8 mouse cellular contexts compared by ENCODE assay signal in genomic region chr13:93772279-93772636, GRCm38 (mm10). TPM values are rescaled to one million over a fixed set of nuclear protein-coding genes. Genes with fewer than 3 reads are reported as not detected.
DNase-seq lines count a peak whose midpoint lies in the region; ATAC-seq and TF ChIP-seq lines count a peak whose summit lies in the region.

No protein-coding gene starts in this region.

- no peaks in the 10 kb centered on the region for H3K79me2 ChIP-seq in myocyte (ENCODE audit: control insufficient read depth, insufficient read depth)

- no peaks in the 10 kb centered on the region for H3K36me3 ChIP-seq in embryonic facial prominence, embryonic 14.5 days (ENCODE audit: control insufficient read depth, insufficient read depth, low read length)
- no peaks in the 10 kb centered on the region for H3K36me3 ChIP-seq in myocyte (ENCODE audit: control insufficient read depth, insufficient read depth)

- ATAC-seq in embryonic facial prominence, embryonic 14.5 days (ENCODE audit: low read depth): no peak; the same call in 1 of the 2 replicates
- ATAC-seq in inflammation-experienced regulatory T-cells, adult 6 months: peak; percentile 4

- peak overlapping the region; percentile 77 for H3ac ChIP-seq in myocyte (ENCODE audit: control insufficient read depth, insufficient read length)

- H3K4me3 ChIP-seq in lung, adult 2 months (replicated peaks; ENCODE audit: extremely low read depth, low read depth, low read length): peak overlapping the region; percentile 82
- H3K4me3 ChIP-seq in embryonic facial prominence, embryonic 14.5 days (ENCODE audit: low read depth, low read length): peak overlapping the region; percentile 67
- peak overlapping the region; percentile 40 for H3K4me3 ChIP-seq in myocyte

- H3K27me3 ChIP-seq in embryonic facial prominence, embryonic 14.5 days (replicated peaks; ENCODE audit: control insufficient read depth, insufficient read depth, low read length): no peaks in the 10 kb centered on the region
- no peaks in the 10 kb centered on the region for H3K27me3 ChIP-seq in myocyte (ENCODE audit: control insufficient read depth, insufficient read depth, insufficient read length)

- no peak for TF ChIP-seq CTCF in lung, adult 2 months (IDR thresholded peaks at IDR 0.05; ENCODE audit: insufficient read depth, low read length)

- 0 out of 2 replicates have a peak overlapping the region, but pooled peaks have one; percentile 86 for H3K27ac ChIP-seq in embryonic facial prominence, embryonic 14.5 days (replicated peaks; ENCODE audit: low read depth, low read length)

- TF ChIP-seq POLR2A in lung, adult 2 months (IDR thresholded peaks at IDR 0.05; ENCODE audit: borderline replicate concordance, extremely low read depth, low read depth, low read length): no peak
- TF ChIP-seq POLR2A in myocyte (IDR thresholded peaks at IDR 0.05; ENCODE audit: insufficient read length, low read depth): no peak

- WGBS in lung, adult 2 months: 9% methylated on average over 8 of the region's 8 CpGs
- 31% methylated on average over 8 of the region's 8 CpGs for WGBS in embryonic facial prominence, embryonic 14.5 days

- no peaks in the 10 kb centered on the region for H3K9me3 ChIP-seq in embryonic facial prominence, embryonic 14.5 days (ENCODE audit: control insufficient read depth, low read length)

- H3K9ac ChIP-seq in embryonic facial prominence, embryonic 14.5 days (ENCODE audit: low read depth, low read length): peak overlapping the region; percentile 82

- DNase-seq in lung, adult 2 months: no peak
- DNase-seq in lung, adult 18-20 months: no peak
- no peak for DNase-seq in embryonic facial prominence, embryonic 14.5 days (ENCODE audit: low spot score)
- no peak for DNase-seq in left cerebral cortex, adult 11 months (ENCODE audit: low spot score)
- no peak for DNase-seq in testis, postnatal 10 days (ENCODE audit: low spot score)
- no peak for DNase-seq in urinary bladder, postnatal 4 days (ENCODE audit: low spot score in 2 of 2)

- 0 out of 2 replicates have a peak, but pooled peaks cover 2% of the 10 kb centered on the region for H3K4me1 ChIP-seq in lung, adult 2 months (ENCODE audit: control insufficient read depth, insufficient read depth, low read length)
- no peaks in the 10 kb centered on the region for H3K4me1 ChIP-seq in embryonic facial prominence, embryonic 14.5 days (ENCODE audit: control insufficient read depth, insufficient read depth, low read length)

- H3K4me2 ChIP-seq in embryonic facial prominence, embryonic 14.5 days (ENCODE audit: low read depth, low read length): peak overlapping the region; percentile 87
- peak overlapping the region; percentile 93 for H3K4me2 ChIP-seq in myocyte (ENCODE audit: low read depth)

TF ChIP-seq in myocyte, 11 proteins besides CTCF, POLR2A, EP300 and RAD21:
- TF ChIP-seq MYOD1 (IDR thresholded peaks at IDR 0.05; ENCODE audit: control insufficient read depth in 1 of 3, insufficient read length in 2 of 3, low read depth in 2 of 3) (no peak), CEBPB (IDR thresholded peaks at IDR 0.05; ENCODE audit: insufficient read depth, poor library complexity, severe bottlenecking) (no peak), MYOG (IDR thresholded peaks at IDR 0.05; ENCODE audit: control insufficient read depth in 1 of 3, insufficient read depth in 1 of 3, insufficient read length in 2 of 3, low read depth in 2 of 3) (no peak), TCF3 (IDR thresholded peaks at IDR 0.05; ENCODE audit: insufficient read length, low read depth) (no peak), E2F4 (IDR thresholded peaks at IDR 0.05; ENCODE audit: insufficient read depth) (no peak), SRF (IDR thresholded peaks at IDR 0.05; ENCODE audit: control insufficient read depth, insufficient read length, low read depth) (no peak), MAX (IDR thresholded peaks at IDR 0.05; ENCODE audit: low read depth) (no peak), REST (IDR thresholded peaks at IDR 0.05; ENCODE audit: insufficient read depth, insufficient read length) (no peak), POLR2AphosphoS2 (IDR thresholded peaks at IDR 0.05; ENCODE audit: insufficient read length, low read depth) (no peak), TCF12 (IDR thresholded peaks at IDR 0.05; ENCODE audit: insufficient read depth, poor library complexity, severe bottlenecking) (no peak), USF1 (IDR thresholded peaks at IDR 0.05; ENCODE audit: low read depth) (no peak)

RNA-seq across cellular contexts. Expression of gene Arsb, which starts 0.8 kb away (rescaled TPM):
- polyA plus RNA-seq in lung, adult 2 months (2012; rRNA removed): 22.8 and 26.0 TPM in 2 replicates
- polyA plus RNA-seq in embryonic facial prominence, embryonic 14.5 days (2014; fragmentation: Nextera tagmentation; extraction: Ambion mirVana): 23.3 and 24.0 TPM in 2 replicates
- polyA plus RNA-seq in inflammation-experienced regulatory T-cells, adult 6 months (2017; shearing (Covaris generic)): 10 to 100 TPM in 1 of 3 experiments, 1 to 10 TPM in 2; 6.2 to 26.1 (median 9.5) TPM
- polyA plus RNA-seq in myocyte (2012; fragmentation: generic; extraction: Trizol): 7.2 TPM
